Mouse (Mus musculus) left cerebral cortex, postnatal 14 days (tissue): Measurements from ENCODE around the gene Sco1. TPM values are rescaled to one million over a fixed set of nuclear protein-coding genes. Genes with fewer than 3 reads are reported as not detected.
"Not testable (repeated sequence)": the region's sequence is repeated elsewhere in the genome, so short reads cannot be mapped to it uniquely, and the experiment has no call there.

ENCODE experiments used
- DNase-seq, 2 experiments: peaks; one replicate each; pipeline ENCODE4 v3.0.0; 2021 to 2022; ENCODE audit warnings: low spot score in 2 of 2, mixed read lengths in 1 of 2
- intact Hi-C: fragments of 180-260 bp; cut with DNase I; formaldehyde crosslinking; loops from one replicate; pipeline ENCODE4 v1.15.1; 2025
- total RNA-seq, 2 experiments: library from RNA; stranded (reverse); gene quantifications; 2 replicates each; pipeline ENCODE4 v1.2.3; 2021

The Sco1 gene
- total RNA-seq, 2 experiments from 2014 or later, result 8.3 to 8.8 TPM

DNA sequence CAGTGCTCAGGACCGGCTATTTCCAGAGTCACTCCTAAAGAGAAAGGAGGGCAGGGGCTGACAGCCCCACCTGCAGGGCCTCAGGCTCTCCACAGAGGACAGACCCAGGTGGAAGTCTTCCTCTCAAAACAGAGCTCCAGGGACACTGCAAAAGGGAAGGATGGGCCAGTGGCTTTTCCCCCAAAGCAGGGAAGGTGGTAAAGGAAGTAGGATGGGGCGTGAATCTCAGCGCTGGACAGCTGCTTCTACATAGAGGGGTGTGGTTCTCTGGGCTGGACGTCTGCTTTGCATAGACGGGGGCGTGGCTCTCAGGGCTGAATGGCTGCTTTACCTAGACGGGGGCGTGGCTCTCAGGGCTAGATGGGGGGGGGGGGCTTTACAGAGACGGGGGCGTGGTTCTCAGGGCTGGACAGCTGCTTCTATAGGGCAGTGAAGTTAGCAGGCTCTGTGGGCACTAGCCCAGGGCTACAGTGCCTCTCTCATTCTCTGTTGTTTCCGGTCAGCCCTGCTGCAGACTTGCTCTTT, 28.7 kb downstream of the Sco1 start:
- DNase-seq, result no peak
- intact Hi-C loops, result no loop called here

DNA sequence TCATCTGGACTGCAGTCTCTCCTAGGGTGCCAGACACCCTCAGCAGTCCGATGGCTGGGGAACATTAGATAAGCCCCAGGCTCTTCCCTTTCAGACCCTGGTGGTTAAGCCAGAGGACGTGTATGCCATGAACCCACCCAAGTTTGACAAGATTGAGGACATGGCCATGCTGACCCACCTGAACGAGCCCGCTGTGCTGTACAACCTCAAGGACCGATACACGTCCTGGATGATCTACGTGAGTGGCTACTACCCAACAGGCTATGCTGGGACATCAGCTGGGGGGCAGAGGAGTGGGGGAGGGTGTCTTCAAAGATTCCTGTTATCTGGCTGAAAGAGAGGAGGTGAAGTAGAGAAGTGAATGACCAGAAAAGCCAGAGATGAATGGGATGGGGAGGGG, 29.7 kb downstream of the Sco1 start:
- no peak for DNase-seq
- intact Hi-C loops, result no loop called here

DNA sequence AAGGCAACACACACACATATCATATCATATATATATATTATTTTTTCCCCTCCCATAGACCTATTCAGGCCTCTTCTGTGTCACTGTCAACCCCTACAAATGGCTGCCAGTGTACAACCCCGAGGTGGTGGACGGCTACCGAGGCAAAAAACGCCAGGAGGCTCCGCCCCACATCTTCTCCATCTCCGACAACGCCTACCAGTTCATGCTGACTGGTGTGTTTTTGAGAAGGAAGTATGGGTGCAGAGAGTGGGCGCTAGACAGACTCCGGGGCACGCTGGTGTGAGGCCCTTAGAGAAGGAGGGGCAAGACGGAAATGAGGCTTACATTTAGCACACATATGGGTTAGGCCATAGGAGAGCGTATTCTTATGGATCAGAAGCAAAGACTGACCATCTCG, 30.3 kb downstream of the Sco1 start:
- intact Hi-C loops, result no loop called here

DNA sequence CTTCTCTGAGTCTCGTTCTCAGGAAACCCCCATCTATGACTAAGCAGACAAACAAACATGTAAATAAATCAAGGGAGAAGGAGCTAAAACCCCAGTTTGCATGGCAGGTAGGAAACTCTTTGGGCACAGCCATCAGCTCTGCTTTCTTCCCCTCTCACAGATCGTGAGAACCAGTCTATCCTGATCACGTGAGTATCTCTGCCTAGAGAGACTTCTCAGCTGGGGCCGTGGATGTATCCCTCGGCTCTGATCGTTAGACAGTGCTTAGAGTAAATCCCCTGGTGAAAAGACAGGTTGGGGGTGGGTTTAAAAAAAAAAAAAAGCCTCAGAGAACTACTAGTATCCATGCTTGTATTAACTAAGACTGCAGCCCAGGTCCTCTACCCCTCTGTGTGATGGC, 30.8 kb downstream of the Sco1 start:
- DNase-seq, result no peak
- intact Hi-C loops, result no loop called here

More for the DNA sequence above, 30.3 kb downstream of the Sco1 start:
- DNase-seq, result no peak

DNA sequence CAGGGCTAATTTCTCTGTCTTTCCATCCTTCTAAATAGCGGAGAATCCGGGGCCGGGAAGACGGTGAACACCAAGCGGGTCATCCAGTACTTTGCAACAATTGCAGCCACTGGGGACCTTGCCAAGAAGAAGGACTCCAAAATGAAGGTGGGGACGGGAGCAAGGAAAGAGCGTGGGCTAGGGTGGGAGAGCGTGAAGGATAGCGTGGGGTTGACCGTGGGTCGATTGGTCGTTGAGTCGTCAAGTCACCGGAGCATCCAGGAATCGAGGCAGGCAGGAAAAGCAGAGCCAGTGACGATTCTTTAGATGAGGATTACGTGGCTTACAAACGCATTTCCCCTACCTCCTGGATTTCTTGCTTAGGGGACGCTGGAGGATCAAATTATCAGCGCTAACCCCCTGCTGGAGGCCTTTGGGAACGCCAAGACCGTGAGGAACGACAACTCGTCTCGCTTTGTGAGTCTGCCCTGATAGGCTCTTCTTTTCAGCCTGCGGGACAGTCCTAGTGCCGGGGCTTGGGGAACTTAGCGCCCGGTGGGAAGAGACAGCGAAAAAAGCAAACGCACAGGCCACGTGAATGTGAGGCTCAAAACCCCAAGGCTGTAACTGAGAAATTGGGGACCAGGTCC, 31.4 kb downstream of the Sco1 start:
- DNase-seq, result no peak

DNA sequence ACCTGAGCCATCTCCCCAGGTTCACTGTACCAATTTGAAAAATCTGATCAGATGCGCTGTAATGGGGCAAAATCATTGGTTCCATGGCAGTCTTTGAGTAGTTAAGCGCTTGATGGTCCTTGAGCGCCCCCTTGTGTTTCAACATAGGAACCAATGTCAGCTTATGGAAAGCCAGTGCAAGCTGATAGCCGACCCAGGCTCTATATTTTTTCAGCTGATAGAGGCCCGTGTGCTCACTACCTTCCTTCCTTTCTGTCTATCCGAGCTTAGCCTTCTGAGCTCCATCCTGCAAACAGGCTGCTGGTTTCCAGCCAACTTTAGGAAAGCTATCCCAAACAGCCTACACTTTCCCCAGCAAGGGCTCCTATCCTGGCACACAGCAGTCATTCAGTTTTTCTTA, 33.0 kb downstream of the Sco1 start:
- peak; percentile 78 to 81 for DNase-seq
- intact Hi-C loops, result loop anchor here (1.0 to 5.0 kb wide), 2 partner anchors 61 to 178 kb away; no protein-coding TSS in a partner anchor

More for the DNA sequence above, 31.4 kb downstream of the Sco1 start:
- intact Hi-C loops, result no loop called here

DNA sequence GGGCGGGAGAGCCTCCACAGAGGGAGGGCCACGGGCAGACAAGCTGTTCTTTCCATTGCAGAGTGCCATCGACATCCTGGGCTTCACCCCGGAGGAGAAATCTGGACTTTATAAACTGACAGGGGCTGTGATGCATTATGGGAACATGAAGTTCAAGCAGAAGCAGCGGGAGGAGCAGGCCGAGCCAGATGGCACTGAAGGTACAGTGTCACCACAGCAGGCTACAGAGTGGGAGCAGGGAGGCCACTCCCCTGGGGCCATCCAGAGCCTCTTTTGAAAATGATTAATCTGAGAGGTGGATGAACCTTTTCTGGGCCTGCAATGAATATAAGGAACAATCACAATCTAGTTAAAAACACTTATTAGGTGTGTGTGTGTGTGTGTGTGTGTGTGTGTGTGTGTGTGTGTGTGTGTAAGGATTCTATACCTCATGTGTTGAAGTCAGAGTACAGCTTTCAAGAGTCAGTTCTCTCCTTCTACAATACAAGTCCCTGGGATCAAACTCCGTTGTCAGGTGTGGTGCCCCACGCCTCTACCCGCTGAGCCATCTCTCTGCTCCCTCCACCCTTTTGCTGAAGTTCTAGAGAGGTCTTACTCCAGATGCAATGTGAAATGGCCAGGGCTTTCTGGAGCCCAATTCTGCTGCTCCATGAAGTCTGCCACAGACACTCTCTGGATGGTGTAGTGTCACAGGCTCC, 34.1 kb downstream of the Sco1 start:
- DNase-seq, result no peak
- intact Hi-C loops, result loop anchor here (5.0 kb wide), 1 partner anchor 179 kb away; no protein-coding TSS in a partner anchor

DNA sequence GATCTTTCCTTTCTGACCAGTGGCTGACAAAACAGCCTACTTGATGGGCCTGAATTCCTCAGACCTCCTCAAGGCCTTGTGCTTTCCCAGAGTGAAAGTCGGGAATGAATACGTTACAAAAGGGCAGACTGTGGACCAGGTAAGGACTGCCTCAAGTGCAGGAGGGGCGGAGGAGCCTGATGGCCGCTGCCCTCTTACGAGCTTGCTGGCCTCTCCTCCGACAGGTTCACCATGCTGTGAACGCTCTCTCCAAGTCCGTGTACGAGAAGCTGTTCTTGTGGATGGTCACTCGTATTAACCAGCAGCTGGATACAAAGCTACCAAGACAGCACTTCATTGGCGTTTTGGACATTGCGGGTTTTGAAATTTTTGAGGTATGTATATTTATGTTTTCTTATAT, 34.8 kb downstream of the Sco1 start:
- intact Hi-C loops, result loop anchor here (5.0 kb wide), 1 partner anchor 180 kb away; no protein-coding TSS in a partner anchor
- DNase-seq, result no peak

DNA sequence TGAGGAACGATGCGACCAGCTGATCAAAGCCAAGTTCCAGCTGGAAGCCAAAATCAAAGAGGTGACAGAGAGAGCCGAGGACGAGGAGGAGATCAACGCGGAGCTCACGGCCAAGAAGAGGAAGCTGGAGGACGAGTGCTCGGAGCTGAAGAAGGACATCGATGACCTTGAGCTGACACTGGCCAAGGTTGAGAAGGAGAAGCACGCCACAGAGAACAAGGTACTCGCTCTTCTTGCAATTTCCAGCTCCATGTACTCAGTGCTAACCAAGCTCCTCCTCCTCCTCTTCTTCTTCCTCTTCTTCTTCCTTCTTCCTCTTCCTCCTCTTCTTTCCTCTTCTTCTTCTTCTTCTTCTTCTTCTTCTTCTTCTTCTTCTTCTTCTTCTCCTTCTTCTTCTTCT, 39.9 kb downstream of the Sco1 start:
- DNase-seq, intact Hi-C loops: not testable (repeated sequence)

DNA sequence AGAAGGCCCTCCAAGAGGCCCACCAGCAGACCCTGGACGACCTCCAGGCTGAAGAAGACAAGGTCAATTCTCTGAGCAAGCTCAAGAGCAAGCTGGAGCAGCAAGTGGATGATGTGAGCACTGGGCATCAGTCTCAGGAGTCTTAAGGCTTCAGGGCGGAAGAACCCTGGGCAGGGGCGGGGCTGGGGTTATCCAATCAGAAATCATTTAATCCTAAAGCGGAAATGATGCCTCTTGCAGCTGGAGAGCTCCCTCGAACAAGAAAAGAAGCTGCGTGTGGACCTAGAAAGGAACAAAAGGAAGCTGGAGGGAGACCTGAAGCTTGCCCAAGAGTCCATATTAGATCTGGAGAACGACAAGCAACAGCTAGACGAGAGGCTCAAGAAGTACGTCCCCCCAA, 40.7 kb downstream of the Sco1 start:
- no peak for DNase-seq
- intact Hi-C loops, result no loop called here

DNA sequence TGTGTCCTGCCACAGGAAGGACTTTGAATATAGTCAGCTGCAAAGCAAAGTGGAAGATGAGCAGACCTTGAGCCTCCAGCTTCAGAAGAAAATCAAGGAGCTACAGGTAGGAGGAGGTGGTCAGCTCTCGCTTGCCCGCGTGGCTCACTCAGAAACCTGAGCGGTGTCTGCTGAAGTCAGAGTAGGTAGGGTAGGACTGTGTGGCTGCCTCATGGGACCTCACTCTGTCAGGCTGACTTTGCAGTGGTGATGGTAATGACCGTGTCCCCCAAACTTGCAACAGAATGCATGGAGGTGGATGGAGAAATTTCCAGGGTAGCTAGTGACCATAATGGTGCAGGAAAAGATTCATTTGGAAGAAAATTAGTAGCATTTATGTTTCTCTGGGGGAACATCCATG, 41.2 kb downstream of the Sco1 start:
- DNase-seq, result no peak
- intact Hi-C loops, result no loop called here

DNA sequence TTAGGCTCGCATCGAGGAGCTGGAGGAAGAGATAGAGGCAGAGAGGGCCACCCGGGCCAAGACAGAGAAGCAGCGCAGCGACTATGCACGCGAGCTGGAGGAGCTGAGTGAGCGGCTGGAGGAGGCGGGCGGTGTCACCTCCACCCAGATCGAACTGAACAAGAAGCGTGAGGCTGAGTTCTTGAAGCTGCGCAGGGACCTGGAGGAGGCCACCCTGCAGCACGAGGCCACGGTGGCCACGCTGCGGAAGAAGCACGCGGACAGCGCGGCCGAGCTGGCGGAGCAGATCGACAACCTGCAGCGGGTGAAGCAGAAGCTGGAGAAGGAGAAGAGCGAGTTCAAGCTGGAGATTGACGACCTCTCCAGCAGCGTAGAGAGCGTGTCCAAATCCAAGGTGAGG, 42.0 kb downstream of the Sco1 start:
- intact Hi-C loops, result no loop called here
- no peak for DNase-seq

DNA sequence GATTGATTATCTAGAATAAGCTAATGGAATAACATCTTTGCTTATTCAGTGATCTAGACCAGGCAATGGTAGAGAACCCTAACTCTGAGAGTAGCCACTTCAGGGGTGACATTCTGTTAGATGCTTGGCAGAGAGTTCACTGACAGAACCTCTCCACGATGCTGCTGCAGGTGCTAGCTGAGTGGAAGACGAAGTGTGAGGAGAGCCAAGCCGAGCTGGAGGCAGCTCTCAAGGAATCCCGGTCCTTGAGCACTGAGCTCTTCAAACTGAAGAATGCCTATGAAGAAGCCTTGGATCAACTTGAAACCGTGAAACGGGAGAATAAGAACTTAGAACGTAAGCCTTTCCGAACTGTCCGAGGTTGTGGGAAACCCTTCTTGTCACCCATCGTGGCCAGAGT, 45.2 kb downstream of the Sco1 start:
- intact Hi-C loops, result no loop called here
- no peak for DNase-seq

DNA sequence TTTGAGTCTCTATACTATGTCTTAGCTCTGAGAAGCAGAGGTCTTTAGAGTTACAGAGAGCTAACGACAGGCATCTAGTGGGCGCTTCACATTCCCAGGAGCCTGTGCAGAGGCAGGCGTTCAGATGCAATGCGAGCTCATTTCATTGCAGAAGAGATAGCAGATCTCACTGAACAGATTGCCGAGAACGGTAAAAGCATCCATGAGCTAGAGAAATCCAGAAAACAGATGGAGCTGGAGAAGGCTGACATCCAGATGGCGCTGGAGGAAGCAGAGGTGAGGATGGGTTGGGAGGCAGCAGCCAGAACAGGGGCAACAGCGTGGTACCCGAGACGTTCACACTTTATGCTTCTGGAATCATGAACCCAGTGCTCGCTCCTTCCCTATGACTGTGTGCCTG, 46.0 kb downstream of the Sco1 start:
- DNase-seq, result peak; percentile 51 to 52
- intact Hi-C loops, result no loop called here

DNA sequence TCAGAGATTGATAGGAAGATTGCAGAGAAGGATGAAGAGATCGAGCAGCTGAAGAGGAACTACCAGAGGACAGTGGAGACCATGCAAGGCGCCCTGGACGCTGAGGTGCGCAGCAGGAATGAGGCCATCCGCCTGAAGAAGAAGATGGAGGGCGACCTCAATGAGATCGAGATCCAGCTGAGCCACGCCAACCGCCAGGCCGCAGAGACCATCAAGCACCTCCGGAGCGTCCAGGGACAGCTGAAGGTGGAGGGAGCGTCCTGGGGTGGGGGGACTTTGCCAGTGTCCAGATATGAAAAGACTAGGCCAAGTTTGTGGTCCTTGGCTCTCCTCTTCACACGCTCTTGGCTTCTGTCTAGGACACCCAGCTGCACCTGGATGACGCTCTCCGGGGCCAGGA, 46.8 kb downstream of the Sco1 start:
- intact Hi-C loops, result no loop called here
- DNase-seq, result no peak

DNA sequence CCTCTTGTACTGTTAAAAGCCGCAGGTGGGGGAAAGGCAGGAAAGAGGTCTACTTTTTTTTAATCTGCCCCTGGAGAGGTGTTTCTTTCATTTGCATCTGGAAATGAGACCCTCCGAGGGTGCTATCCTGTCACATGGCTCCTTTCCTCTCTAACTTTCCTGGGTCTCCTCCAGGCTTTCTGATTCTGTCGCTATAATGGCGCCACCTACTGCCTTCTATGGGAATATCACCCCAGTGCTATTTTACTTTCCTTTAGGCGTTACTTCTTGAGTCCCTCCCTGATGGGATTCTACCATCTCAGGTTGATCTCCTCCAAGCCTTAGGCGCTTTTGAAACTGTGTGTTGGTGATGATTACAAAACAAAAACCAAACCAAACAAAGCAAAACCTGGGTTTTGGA, 47.7 kb downstream of the Sco1 start:
- intact Hi-C loops, result loop anchor here (2.0 to 10.0 kb wide), 2 partner anchors 75 to 705 kb away; partner anchors contain the start of gene Tmem220
- DNase-seq, result peak; percentile 63 to 75

DNA sequence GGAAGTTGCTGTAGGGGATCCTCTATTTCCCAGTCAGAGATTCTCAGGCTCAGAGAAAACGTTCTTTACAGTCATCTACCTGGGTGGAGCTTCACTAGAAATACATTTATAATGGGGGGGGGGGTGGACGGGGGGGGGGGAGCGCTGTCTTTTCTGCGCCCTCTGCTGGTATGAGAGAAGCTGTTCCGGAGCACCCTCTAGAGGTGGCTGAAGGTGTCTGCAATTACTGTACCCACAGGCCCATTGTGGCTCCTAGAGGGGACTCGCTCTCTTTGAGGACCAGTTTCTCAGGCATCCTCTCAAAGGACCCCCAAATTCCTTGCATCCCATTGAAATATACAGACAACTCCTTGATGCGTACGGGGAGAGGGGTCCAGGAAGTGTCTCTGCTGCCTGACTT, 49.2 kb downstream of the Sco1 start:
- peak; percentile 52 to 67 for DNase-seq

DNA sequence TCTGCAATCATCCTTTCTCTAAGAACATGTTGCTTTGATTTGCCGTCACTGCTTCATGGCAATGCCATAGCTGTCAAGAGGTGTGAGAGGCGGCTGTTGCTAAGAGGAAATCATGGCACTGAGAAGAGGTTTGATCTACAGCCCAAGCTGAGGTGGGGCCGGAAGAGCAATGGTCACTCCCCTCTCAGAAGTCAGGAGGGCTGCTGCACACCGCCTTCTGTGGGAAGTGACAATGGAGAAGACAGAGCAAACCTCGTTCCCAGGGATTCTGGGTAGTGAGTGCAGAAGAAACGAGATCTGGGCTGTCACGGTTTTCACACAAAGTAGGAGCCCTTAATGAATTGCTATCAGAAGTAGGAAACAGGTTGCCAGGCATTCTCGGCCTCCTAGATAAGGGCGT, 50.8 kb downstream of the Sco1 start:
- intact Hi-C loops, result loop anchor here (10.0 kb wide), 1 partner anchor 702 kb away; no protein-coding TSS in a partner anchor
- no peak for DNase-seq

More for the DNA sequence above, 49.2 kb downstream of the Sco1 start:
- intact Hi-C loops, result loop anchor here (2.0 to 10.0 kb wide), 2 partner anchors 77 to 703 kb away; partner anchors contain the start of gene Tmem220

DNA sequence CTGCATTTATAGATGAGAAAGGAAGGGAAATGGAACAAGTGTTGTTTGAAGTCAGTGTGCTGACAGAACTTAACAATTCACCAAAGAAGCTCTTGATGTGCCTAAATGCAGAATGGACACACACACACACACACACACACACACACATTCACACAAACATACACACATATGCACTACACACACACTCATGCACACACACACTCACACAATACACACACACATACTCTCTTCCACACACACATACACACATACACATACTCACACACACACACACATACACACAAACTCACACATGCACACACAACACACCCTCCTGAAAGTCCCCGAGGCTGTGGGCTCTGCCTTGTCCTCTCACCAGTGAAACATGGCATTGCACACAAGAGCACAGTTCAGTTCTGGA, 51.8 kb downstream of the Sco1 start:
- intact Hi-C loops, result loop anchor here (10.0 kb wide), 1 partner anchor 701 kb away; no protein-coding TSS in a partner anchor
- DNase-seq, result no peak

DNA sequence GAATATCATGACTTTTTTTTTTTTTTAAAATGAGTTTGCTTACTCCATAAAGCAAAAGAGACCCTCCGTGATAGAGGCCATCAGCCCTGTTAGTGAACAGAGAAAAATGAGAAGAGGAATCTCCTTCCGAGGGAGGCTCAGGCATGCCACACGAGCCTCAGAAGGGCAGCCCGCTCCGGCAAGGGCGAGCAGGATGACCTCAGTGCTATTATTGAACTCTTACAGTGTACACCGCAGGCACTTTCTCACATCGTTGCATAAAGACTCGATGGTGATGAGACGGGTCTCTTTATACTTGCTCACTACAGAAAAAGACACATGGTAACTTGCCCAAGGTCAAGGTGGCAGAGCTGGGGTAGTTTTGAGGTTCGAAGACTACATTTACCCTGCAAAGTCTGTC, 52.2 kb downstream of the Sco1 start:
- no peak for DNase-seq
- intact Hi-C loops, result loop anchor here (10.0 kb wide), 1 partner anchor 700 kb away; no protein-coding TSS in a partner anchor
